Mouse (Mus musculus): ENCODE results near the gene Abcb1a. TPM values are rescaled to one million over a fixed set of nuclear protein-coding genes. Genes with fewer than 3 reads are reported as not detected.
A peak's percentile ranks its signal among the peaks of the same experiment; 100 is the strongest.

The Abcb1a gene
- polyA plus RNA-seq (2017; shearing (Covaris generic)) = 10 to 100 TPM; 28.5 to 43.6 (median 33.0) TPM

DNA sequence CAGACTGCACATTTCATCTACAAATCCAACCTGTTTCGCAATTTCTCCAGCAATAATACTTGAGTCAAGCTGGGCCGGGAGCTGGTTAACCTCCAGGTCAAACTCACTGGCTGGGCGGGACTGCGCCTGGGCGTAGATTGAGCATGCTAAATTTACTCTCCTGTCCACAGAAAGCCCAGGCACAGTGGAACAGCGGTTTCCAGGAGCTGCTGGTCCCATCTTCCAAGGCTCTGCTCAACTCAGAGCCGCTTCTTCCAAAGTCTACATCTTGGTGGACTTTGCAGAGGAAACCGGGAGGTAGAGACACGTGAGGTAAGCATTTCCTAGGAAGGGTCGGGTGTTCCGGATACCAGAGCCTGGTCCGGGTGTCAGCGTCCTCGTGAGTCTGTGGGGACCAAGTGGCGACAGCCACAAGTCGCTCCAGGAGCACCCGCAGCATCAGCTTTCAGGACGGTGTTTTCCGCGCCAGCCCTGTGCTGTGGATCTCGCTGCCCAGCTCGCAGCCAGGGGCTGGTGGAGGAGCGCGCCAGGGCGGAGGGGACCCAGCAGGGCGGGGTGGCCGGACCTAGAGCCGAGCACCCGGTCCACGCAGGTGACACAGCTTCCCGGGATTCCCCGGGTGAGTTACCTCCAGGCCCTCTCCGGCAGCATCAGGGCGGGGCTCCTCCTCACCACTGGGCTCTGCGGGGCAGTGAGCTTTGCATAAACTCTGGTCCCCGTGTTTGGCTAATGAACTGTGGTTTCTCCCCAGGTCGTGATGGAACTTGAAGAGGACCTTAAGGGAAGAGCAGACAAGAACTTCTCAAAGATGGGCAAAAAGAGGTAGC is at the start of gene Abcb1a:
Gene Abcb1a, plus strand, starts transcription at position 167 of the 827 bp plus-strand sequence.
- ATAC-seq = peak; percentile 81

- ATAC-seq = peak; percentile 44
Measured at GRCm38 (mm10) chr5:8622071-8622595, 37.7 kb upstream of the Abcb1a start.

GRCm38 (mm10) chr5:8622596-8623231 is 37.2 kb upstream of the Abcb1a start, which contains the start of gene Rundc3b:
TSS of gene Rundc3b (minus strand) at chr5:8622952.
- ATAC-seq = peak; percentile 94

- no peak for ATAC-seq
Measured at GRCm38 (mm10) chr5:8632901-8633300, 27.0 kb upstream of the Abcb1a start.

GRCm38 (mm10) chr5:8634489-8634975 is 25.3 kb upstream of the Abcb1a start:
- no peak for ATAC-seq

DNA sequence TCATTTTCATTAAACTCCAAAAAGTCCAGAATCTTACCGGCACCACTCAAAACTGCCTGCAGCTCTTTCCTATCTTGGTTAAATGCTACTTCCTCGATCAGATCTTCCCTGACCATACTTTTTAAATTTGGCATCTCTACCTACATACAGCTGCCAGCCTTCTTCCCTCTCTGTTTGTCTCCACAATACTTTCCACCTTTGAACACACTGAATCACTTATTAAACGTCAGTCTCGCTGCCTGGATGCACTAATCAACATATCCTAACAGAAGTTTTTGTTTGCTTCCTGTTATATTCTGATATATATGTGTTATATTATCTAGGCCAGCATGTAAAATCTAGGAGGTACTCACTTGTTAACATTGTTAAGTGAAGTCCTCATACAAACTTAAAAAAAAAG is 11.6 kb upstream of the Abcb1a start:
- ATAC-seq = no peak

DNA sequence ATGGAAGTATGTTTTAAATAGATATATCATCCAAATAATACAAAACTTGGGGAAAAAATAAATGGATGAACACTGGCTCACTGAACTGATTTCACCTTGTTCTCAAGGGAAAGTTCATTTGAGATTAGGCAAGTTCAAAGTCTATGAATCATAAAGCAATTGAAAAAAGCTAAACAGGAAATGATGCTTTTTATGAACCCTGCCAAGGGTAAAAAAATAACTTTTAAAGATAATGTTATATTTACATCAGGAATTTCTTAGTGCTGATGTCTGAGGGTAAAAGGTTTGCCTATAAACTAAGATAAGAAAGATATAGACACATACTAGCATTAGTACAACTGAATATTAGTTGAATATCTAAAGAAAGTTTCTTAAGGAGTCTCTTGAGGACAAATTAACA is 11.1 kb upstream of the Abcb1a start:
- peak; percentile 74 for ATAC-seq

GRCm38 (mm10) chr5:8652085-8652484 is 7.8 kb upstream of the Abcb1a start:
- peak; percentile 54 for ATAC-seq

DNA sequence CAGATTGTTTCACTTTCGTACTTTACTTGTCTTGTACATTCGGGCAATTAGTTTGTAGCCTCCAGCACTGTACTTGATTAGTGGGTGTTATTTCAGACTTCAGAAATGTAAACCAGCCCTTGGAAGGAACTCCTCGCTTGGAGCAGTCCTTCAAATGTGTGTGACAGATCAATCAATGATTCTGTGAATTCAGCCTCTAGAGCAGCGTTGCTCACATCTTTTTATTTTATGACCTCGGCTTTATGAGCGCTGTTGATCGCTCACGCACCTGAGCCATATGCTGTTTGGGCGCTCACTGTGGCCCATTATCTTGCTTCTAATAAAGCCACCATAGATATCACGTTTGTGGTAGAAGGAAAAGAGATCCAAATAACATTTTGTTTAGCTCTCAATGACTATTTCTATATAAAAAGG is 868 bp downstream of the Abcb1a start:
- peak; percentile 29 for ATAC-seq

DNA sequence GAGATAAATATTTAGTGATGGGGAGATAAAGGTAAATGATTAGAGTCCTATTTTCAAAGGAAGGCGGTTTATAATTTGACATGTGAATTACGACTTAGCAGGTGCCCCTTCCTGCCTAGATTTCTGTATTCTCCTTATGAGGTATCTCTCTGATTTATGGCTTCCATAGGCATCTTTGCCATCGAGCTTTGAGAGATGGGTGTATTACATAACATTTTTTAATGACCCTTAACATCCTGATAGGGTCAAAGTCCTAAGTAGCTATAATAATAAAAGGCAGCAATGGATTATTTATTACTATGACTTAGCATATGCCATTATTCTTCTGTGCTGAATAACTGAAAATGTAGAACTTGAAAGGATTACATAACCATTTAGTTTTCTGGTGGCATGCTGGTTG is 4.8 kb downstream of the Abcb1a start:
- ATAC-seq = no peak

- ATAC-seq = no peak
Measured at GRCm38 (mm10) chr5:8667758-8668474, 8.0 kb downstream of the Abcb1a start.

DNA sequence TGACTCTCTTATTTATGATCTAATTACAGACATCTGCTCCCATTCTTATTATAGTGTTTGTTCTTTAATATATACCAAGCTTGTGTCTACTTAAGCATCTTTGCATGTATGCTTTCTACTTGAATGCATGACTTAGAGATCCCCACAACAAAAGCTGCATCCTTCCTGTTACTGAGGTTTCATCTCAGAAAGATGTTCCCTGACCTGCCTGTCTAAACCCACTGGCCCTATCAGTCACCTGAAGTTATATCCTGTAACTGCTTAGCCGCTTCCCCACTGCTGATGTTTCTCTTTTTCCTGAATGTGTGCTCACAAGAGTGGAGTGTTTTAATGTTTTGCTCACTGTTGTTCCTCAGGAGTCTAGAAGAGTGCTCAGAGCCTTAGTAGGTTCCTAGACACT is 9.7 kb downstream of the Abcb1a start:
- peak; percentile 79 for ATAC-seq

- peak; percentile 91 for ATAC-seq
Measured at GRCm38 (mm10) chr5:8675262-8675951, 15.5 kb downstream of the Abcb1a start.

DNA sequence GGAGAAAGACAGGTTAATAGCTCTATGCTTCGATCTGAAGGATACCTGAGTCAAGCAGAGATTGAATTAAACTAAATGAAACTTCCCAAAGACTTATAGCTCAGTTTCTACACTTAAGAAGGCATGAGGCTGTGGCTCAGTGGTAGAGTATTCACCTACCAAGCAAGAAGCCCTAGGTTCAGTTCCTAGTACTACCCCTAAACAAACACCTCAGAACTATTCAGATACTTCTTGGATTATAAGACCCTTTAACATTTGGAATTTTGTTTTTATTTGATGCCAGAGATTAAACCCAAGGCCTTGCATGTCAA is 16.0 kb downstream of the Abcb1a start:
- ATAC-seq = no peak

DNA sequence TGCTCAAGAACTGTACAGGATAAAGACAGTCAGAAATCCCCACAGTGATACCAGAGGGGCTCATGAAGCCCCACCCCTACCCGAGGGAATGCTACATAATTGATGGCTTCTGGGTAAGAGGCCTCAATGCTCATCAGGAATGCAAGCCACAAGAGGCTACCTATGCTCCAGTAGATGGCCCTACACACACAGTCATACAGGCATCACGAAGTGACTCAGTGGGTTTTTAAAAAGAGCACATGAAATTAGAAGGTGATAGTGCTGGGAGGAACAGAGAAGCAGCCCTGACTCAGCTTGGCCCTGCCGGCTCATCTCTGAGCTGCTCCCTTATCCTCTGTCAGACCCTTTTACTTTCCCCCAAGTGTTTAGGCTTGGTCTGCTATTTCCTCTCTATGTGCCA is 21.3 kb downstream of the Abcb1a start:
- no peak for ATAC-seq

DNA sequence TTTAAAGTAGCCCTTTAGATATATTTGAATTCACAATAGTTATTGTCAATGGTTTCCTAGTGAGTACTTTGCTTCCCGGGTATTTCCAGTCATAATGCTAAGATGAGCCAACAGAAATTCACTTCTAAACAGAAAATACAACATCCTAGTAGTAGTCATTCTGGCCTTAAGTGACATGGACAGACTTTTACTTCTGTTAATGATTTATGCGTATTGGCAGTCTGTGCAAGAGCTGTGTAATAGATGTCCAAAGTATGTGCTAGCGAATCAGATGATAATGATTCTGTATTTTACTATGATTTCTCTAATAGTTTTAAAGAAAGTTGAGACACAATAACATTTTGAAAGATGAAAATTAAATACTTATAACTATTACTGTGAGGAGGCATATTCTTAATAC is 23.8 kb downstream of the Abcb1a start:
- no peak for ATAC-seq

- no peak for ATAC-seq
Measured at GRCm38 (mm10) chr5:8686071-8686470, 26.2 kb downstream of the Abcb1a start.

- ATAC-seq = no peak
Measured at GRCm38 (mm10) chr5:8687550-8687949, 27.7 kb downstream of the Abcb1a start.

- no peak for ATAC-seq
Measured at GRCm38 (mm10) chr5:8716061-8716460, 56.2 kb downstream of the Abcb1a start.

DNA sequence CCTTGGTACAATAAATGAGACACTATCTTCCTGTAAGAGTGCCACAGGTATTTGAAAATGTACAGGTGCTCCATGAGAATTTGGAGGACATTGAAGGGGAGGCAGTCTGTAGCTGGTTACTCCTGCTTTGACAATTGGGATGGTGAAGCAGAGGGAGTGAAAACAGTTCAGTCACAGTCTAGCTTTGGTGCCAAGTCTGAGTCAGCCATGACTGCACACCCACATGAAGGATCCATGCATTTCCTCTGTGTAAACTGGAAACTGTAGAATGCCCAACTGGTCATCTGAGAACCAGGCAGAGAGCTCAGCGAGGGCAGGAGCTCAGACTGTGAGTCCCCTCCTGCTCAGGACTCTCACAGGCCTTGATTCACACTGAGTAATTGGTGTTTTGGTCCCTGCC is 59.7 kb downstream of the Abcb1a start:
- no peak for ATAC-seq

- peak; percentile 45 for ATAC-seq
Measured at GRCm38 (mm10) chr5:8722224-8722623, 62.3 kb downstream of the Abcb1a start.

- ATAC-seq = peak; percentile 64
Measured at GRCm38 (mm10) chr5:8722867-8723266, 63.0 kb downstream of the Abcb1a start.
